Mouse (Mus musculus) cerebellum, adult 2 months (tissue): ENCODE results near the gene Sec24c.

Experiments
- CTCF ChIP-seq: fragments of 200-500 bp; IDR thresholded peaks from 2 replicates; pipeline ENCODE4 v1.5.1; 2011; ENCODE audit warnings: low read depth, mild to moderate bottlenecking, control low read depth, low read length, moderate library complexity, borderline replicate concordance; ENCODE audit not compliant: insufficient read depth
- POLR2A ChIP-seq: fragments of 200-500 bp; IDR thresholded peaks from 2 replicates; pipeline ENCODE4 v1.6.1; 2011; ENCODE audit warnings: low read length, control low read depth, borderline replicate concordance; ENCODE audit not compliant: insufficient read depth

GRCm38 (mm10) chr14:20741301-20741700 lies 67.2 kb downstream of the Sec24c start:
- TF ChIP-seq CTCF (no peak), POLR2A (no peak)
